Mouse (Mus musculus): Measurements from ENCODE around the gene Pik3ip1.

Pik3ip1 gene

DNA sequence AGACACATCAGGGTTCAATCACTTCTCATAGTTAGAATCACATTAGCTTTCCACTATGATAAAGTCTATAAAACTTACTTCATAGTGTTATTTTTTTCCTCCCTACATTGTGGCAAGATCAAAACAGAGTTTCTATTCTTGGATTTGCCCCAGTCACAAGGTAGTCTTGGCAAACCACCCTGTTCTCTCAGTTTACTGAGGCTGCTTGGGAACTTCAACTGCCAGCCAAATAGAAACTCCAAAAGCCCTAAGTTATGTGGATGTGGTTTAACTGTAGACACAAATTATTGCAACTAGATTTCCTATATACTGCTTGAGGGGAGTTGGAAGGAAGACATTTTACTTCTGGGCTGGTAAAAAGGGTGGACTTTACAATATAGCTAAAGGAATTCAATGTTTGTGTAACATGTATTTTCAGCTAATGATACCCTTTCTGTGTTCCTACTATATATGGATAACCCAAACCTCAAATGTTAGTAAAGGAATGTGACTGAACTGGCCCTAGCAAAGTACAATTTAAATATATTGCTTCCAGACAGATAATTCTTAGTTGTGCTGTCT lies at the start of gene Pik3ip1:
Gene Pik3ip1 (plus strand): TSS at position 511 of the 561 bp plus-strand sequence.
- DNase-seq (ENCODE audit: low read depth, low spot score): no peak

DNA sequence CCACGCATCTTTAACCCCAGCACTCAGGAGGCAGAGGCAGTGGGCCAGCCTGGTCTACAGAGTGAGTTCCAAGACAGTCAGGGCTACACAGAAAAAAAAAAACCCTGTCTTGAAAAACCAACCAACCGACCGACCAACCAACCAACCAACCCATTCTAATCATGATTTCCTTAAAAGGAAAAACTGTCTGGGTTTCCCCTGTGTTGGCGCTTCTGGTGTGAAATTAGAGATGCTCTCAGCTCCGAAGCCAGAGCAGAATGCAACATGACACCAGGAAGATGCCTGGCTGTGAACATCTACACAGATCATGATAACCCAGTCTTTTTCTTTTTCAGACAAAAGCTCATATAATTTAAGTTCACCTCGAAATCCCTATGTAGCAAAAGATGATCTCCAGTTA lies 47.3 kb upstream of the Pik3ip1 start:
- no peak for DNase-seq (ENCODE audit: low read depth, low spot score)

DNA sequence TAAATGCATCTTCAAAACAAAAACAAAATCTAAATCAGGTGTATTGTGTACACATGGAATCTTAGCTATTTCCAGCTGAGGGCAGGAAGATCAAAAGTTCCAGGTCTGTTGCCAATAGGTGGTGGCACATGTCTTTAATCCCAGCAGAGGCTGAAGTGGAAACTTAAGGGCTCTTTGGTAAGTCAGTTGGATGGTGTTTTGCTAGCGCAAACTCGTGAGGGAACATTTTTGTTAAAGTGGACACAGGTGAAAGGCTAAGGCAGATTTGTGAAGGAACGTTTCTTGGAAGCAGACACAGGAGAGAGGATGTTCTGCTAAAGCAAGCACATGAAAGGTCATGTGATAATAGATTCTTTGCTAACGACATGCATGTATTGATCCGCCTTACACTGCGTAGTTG lies 46.6 kb upstream of the Pik3ip1 start:
- no peak for DNase-seq (ENCODE audit: low read depth, low spot score)

DNA sequence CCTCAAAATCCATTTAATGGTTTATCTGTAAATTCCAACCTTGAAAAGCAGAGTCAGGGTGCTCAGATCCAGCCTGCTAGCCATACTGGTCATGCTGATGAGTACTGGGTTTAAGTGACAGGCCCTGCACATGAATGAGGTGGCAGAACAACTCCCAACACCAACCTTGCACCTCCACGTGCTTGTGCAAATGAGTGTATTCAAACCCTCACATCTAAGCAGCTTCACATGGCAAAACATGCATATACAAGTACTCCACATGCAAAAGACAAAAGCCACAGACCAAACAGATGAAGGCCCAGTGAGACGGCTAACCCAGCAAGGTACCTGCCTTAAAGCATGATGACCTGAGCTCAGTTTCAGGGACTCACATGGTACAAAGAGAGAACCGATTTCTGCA lies 44.3 kb upstream of the Pik3ip1 start:
- DNase-seq (ENCODE audit: low read depth, low spot score): no peak

DNA sequence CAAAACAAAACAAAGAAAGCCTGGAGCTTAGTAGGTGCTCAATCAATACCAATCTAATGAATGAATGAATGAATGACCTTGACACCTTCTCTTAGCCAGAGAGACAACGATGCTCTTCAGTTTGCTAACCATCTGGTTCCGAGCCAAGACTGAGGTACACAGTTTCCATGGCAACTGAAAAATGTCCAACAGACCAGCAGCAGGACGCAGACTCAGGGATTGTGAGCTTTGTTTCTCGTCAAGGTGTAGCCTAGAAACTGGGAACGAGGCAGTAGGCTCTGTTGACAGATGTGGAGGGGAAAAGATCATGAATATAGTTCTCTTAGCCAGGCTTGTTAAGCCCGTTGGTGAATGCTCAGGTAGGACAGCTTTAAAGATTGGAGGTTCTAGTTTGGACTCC lies 43.1 kb upstream of the Pik3ip1 start:
- no peak for DNase-seq (ENCODE audit: low read depth, low spot score)

DNA sequence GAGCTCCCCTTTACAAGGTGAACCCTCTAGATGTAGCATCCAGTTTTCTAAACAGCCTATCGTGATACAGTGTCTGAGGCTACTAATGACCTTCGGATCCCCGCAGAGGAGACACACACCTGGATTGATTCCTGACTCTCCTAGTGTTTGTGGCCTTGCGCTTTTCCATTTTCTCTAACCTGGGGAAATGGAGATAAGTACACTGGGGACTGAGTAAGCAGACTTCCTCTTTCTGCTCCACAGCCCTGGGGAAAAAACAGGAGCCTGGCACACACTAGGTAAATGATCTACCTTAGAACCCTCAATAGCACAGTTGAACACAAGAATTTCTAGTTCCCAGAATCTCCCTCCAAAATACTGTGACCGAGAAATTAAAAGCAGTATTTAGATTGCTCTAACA lies 42.3 kb upstream of the Pik3ip1 start:
- no peak for DNase-seq (ENCODE audit: low read depth, low spot score)

DNA sequence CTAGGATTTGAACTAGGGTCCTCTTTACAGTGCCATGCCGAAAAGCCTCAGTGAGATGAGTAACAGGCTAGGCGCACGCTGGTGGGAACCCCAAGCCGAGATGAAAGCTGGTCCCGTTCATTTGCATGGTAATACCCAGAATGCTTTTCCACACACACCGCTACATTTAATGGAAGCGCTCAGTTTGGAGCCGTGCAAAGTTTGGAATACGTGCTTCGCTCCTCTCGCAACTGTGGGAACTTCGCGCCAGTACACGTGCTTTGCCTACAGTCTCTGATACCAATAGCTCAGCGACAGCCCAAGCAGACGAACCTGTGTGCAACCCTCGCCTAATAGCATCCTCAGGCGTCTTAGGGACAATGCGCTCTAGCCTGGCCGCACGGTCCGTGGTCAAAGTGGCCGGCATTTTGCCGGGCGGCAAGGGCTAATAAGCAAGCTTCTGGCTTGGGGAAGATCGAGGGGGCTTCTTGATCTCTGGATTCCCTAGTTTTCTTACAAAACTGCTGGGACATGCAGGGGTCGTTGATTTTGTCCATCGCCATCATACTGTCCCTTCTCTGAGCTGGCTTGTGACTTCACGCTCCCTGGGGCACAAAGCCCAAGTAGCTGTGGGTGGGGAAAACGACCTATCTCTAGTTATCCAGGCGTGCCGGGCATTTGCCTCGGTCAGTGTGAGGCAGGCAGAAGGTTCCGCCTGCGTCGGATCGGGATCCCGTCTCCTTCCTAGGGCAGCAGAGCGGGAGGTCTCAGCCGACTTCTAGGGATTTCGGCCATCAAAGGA lies 41.5 kb upstream of the Pik3ip1 start, which contains the start of gene Patz1:
Gene Patz1 (plus strand): TSS at position 354 of the 781 bp plus-strand sequence.
- DNase-seq (ENCODE audit: low read depth, low spot score): peak; percentile 55

DNA sequence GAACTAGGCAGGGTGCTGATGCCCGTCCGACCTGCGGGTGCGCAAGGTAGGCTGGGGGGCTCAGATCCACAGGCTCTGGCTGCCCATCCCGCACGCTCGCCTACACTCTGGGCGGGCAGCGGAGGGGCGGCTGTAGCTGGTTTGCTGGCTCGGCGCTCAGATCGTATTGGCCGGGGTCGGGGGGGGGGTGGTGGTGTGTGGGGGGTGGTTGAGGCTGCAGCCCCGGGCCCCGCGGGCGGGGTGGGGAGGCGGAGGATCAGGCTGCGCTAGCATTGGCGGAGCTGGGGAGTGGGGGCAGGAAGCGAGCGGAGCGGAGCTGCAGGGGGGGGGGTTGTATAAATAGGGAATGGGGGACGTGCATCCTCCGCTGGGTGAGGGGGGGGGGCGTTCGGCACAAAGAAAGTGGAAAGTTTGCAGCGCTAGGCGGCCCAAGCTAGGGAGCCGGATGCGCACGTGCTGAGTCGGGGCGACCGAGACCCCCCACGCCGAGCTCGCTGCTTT lies 40.8 kb upstream of the Pik3ip1 start:
- DNase-seq (ENCODE audit: low read depth, low spot score): peak; percentile 71

DNA sequence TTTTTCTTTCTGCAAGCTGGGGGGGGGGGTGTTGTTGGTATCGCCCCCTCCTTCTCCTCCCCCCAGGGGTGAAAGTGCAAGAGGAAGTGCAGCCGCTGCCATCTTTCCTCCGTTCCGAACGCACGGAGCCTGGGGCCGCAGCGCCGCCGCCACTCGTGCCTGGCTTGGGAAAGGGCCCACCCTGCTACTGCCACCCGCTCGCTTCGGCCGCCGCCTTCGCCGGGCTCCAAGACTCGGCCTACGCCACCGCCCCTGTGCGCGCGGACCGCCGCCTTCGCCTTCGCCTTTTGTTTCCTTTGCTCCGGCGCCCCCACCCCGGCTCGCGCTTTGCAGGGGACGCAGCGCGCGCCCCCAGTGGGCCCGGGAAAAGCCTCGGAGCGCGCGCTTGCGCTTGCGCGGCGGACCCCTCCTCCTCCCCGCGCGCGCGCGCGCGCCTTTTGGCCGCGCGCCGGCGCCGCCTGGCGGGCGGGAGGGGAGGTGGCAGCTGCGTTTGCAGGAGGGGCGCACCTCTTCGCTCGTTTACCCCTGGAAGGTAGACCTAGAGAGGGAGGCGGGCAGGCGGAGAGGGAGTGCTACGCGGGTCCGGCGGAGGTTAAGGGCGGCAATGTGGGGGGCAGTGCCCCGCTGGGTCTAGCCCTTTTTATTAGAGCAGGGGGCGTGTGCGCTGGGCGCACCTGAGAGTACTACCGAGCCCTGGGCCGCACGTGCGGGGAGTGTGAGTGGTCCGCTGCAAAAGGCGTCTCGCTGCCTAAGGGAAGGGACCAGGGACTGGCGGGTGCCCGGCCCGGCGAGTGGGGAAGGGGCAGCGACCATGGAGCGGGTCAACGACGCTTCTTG lies 40.2 kb upstream of the Pik3ip1 start:
- peak; percentile 74 for DNase-seq (ENCODE audit: low read depth, low spot score)

DNA sequence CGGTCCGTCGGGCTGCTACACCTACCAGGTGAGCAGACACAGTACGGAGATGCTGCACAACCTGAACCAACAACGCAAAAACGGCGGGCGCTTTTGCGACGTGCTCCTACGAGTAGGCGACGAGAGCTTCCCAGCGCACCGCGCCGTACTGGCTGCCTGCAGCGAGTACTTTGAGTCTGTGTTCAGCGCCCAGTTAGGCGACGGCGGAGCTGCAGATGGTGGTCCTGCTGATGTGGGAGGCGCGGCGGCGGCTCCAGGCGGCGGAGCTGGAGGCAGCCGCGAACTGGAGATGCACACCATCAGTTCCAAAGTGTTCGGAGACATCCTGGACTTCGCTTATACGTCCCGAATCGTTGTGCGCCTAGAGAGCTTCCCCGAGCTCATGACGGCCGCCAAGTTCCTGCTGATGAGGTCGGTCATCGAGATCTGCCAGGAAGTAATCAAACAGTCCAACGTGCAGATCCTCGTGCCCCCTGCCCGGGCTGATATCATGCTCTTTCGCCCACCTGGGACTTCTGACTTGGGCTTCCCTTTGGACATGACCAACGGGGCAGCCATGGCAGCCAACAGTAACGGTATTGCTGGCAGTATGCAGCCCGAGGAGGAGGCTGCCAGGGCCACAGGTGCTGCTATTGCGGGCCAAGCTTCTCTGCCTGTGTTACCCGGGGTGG lies 39.4 kb upstream of the Pik3ip1 start:
- DNase-seq (ENCODE audit: low read depth, low spot score): no peak

DNA sequence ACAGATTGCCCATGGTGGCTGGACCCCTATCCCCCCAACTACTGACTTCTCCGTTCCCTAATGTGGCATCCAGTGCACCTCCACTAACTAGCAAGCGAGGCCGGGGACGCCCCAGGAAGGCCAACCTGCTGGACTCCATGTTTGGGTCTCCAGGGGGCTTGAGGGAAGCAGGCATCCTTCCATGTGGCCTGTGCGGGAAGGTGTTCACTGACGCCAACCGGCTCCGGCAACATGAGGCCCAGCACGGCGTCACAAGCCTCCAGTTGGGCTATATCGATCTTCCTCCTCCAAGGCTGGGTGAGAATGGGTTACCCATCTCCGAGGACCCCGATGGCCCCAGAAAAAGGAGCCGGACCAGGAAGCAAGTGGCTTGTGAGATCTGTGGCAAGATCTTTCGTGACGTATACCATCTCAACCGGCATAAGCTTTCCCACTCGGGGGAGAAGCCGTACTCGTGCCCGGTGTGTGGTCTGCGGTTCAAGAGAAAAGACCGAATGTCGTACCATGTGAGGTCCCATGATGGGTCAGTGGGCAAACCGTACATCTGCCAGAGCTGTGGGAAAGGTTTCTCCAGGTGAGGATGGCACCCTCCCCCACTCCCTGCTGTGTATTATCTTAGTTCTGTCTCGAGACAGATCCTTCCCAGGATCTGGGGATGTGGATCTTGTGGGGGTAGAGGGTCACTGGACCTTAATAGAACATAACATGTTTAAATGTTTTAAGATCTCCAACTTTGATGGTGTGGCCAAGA lies 38.7 kb upstream of the Pik3ip1 start:
- DNase-seq (ENCODE audit: low read depth, low spot score): no peak

DNA sequence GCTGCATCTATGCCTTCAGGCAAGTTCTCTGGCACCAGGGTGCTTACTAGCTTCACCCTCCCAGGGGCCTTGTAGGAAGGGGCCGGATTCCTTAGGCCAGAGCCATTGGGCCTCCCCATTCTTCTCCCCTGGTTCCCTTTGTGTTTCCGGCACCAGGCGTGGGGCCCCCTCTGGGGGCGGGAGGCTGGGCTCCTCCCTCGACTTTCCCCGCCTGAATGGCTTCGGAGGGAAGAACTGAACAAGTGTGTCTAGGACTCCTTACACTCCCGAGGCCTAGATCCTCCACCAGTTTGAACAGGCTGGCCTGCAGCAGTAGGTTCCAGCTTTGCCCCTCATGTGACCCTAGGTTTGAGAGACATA lies 38.2 kb upstream of the Pik3ip1 start:
- DNase-seq (ENCODE audit: low read depth, low spot score): no peak

DNA sequence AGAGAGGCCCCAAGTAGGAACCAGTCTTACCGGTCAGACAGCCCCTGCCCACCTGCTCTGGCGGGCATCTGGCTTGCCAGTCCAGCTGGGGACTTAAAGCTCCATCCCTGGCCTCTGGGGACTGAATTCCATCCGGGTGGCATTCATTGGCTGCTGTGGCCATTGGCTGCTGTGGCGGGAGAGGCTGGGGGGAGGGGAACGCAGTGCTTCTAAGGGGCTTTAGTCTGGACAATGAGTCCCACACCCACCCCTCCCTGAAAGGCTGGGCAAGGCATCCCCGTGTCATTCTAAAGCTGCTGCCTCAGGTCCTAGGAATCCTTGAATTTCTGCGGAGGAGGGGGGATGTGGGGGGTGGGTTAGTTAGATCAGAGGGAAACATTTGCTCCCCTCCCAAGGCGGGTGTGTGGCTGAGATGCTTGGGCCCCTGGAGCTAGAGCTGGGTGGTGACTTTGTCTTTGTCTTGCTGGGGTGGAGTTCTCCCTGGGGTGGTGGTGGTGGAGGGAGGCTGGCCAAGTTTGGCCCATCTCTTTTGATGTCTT lies 37.4 kb upstream of the Pik3ip1 start:
- no peak for DNase-seq (ENCODE audit: low read depth, low spot score)

DNA sequence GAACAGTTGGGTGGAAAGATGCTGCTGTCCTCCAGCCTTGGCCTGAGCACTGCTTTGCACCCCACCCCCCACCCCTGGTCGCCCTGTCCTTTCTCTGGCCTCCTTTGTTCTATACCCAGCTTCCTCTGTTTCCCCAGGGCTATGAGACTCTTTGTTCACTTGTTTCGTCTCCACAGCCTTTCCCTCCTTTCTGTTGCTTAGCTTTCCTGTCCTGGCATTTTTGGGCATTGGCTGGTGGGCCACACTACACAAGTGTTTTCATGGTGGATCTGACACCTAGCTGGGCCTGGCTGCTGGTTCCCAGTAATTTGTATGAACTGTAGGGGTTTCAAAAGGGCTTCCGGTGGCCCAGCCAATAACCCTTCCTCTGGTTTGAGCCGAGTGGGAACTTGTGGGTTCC lies 36.8 kb upstream of the Pik3ip1 start:
- no peak for DNase-seq (ENCODE audit: low read depth, low spot score)

DNA sequence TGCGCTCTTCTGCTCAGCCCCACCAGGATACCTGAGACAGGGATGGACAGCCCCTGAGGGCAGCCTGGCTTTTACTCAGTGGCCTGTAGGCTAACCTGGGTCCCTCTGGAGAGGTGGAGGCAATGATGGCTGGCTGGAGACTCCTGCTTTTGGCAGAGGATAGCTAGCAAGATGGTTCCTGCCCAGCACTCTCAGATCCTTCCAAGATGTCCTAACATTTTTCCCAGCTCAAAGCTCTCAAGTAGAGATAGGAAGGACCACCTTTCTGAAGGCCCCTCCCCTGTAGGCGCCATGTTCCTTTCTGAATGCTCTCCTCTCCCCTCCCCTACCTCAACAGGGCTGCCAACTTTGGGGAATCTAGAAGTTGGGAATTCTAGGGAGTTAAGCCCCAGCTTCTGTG lies 35.6 kb upstream of the Pik3ip1 start:
- DNase-seq (ENCODE audit: low read depth, low spot score): no peak

DNA sequence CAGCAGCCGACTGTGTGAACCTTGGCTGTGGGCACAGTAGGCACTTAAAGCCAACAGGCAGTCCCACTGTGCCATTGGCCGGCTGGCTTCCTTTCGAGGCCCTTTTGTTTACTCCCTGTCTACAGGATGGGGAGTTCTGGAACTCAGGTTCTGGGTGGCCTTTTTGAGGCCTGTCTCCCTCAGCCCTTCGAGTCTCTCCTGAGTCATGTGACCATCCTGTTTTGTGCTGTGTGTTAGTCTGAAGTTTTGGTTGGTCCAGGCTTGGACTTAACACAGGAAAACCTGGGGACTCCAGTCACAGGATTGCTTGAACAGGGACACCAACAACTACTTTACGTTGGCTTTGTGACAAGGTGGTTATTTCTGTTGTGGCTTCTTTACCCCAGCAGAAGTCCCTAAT lies 34.1 kb upstream of the Pik3ip1 start:
- DNase-seq (ENCODE audit: low read depth, low spot score): no peak

DNA sequence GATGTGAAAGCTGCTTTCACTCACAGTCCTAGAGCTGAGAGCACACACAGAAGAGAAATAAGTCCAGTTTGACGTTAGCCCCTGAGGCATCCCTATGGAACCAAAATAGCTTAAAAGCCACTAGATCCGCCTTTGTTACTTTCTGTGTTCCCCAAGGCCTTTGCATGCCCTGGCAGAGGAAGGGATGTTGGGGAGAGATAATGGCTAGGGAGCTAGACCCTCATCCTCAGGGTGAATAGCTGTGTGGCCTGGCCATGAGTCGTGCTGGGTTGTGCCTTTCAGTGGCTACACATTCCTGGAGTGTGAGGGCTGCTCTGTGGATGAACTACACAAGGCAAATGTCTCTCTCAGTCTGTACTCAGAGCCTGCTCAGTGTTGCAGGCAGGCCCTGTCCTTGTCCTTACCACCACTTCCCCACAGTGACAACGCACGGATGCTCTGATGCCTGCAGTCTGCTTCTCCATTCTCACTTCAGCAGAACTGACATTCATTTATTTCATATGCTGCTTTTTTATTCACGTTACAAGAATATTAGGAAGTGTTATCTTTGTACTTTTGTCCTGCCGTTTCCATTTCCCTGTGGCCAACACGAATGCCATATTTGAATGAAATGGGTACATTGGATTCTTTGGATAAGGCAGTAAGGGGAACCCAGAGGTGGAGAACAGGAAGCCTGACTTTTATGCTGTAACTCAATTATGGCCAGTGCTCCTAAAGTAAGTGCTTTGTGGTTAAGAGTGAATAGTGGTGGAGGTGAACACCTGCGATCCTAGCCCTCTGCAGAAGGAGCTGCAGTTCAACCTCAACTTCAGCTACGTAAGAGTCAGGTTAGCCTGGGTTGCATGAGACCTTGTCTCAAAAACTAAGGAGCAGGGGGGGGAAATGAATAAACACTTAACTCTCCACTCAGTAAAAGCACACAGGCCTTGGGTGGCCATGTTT lies 32.1 kb upstream of the Pik3ip1 start:
- DNase-seq (ENCODE audit: low read depth, low spot score): no peak

DNA sequence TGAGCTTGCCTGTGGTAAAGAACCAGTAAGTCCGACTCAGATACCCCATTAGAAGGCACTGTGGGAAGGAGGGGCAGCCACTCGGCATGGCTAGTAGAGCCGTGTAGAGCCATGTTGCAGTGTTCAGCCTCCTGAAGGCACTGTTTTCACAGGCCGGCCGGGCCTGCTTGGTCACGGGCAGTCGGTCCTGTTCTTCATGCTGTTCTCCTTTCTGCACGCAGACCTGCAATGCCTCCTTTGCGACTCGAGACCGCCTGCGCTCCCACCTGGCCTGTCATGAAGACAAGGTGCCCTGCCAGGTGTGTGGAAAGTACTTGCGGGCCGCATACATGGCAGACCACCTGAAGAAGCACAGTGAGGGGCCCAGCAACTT lies 31.4 kb upstream of the Pik3ip1 start:
- DNase-seq (ENCODE audit: low read depth, low spot score): no peak

DNA sequence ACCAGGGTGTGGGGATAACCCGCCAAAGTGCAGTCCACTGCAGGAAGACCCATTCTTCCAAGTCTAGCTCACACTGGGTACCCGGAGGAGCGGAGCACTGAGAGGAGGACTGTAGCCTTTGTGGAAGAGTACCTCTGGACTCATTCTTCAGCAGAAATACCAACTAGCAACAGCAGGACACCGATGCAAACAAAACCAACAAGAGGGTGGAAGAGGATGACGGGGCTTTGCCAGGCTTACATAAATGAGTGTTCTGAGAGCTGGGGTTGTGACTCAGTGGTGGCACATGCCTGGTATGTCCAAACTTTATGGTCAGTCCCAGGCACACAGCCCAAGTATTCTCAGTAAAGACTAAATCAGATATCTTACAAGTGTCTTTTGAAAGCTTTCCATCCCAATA lies 29.1 kb upstream of the Pik3ip1 start:
- DNase-seq (ENCODE audit: low read depth, low spot score): no peak

DNA sequence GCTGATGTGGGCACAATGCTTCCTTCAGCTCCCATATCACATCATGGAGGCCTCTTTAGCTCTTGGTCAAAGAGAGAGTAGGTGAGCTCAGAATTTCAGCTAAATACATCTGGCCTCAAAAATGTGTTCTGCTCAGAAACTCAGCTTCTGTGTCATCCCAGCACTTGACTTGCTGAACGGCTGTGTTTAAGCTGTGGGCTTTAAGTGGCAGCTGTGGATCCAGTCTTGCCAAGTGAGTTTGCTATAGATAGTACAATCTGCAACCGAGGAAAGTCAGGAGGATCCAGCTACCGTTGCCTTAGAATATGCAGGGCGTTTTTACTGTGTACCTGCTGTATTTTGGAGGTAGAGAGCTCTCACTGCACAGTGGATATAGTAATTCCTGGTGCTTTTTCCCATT lies 27.8 kb upstream of the Pik3ip1 start:
- peak; percentile 80 for DNase-seq (ENCODE audit: low read depth, low spot score)

Data from telencephalon, adult 2 months (tissue).